Mouse (Mus musculus) forebrain, embryonic 13.5 days (tissue): ENCODE data around the gene Vti1a. TPM values are rescaled to one million over a fixed set of nuclear protein-coding genes. Genes with fewer than 3 reads are reported as not detected.

ENCODE experiments used
- ATAC-seq: fragments of 200-750 bp; cut with Nextera tagmentation; 2 replicates; pipeline ENCODE4 v1.8.0; 2017
- H3K27ac ChIP-seq: fragments of 300-500 bp; sonication (generic); 2 replicates; pipeline ENCODE4 v1.5.1; 2015; ENCODE audit warnings: inconsistent platforms, mild to moderate bottlenecking, moderate library complexity
- H3K27me3 ChIP-seq: fragments of 300-500 bp; sonication (generic); 2 replicates; pipeline ENCODE4 v1.6.1; 2015; ENCODE audit warnings: mild to moderate bottlenecking, inconsistent platforms
- H3K36me3 ChIP-seq: fragments of 300-500 bp; sonication (generic); 2 replicates; pipeline ENCODE4 v1.6.1; 2015; ENCODE audit warnings: mild to moderate bottlenecking, inconsistent platforms; ENCODE audit not compliant: poor library complexity, severe bottlenecking
- H3K4me1 ChIP-seq: fragments of 300-500 bp; sonication (generic); 2 replicates; pipeline ENCODE4 v1.6.1; 2015; ENCODE audit warnings: inconsistent platforms
- H3K4me2 ChIP-seq: fragments of 300-500 bp; sonication (generic); 2 replicates; pipeline ENCODE4 v1.6.1; 2015; ENCODE audit warnings: inconsistent platforms, mild to moderate bottlenecking, moderate library complexity
- H3K4me3 ChIP-seq: fragments of 300-500 bp; sonication (generic); 2 replicates; pipeline ENCODE4 v1.5.1; 2015; ENCODE audit warnings: mild to moderate bottlenecking, inconsistent platforms
- H3K9ac ChIP-seq: fragments of 300-500 bp; sonication (generic); 2 replicates; pipeline ENCODE4 v1.6.1; 2015; ENCODE audit warnings: mild to moderate bottlenecking, inconsistent platforms
- H3K9me3 ChIP-seq: fragments of 300-500 bp; sonication (generic); replicated peaks from 2 replicates; pipeline ENCODE4 v1.6.1; 2016; ENCODE audit warnings: inconsistent platforms
- WGBS: fragments of 180-500 bp; shearing (Covaris S2); methylation state at CpG from one replicate; pipeline ENCODE4 v1.1.7; 2015; 5-methylcytosine and 5-hydroxymethylcytosine counted together
- polyA plus RNA-seq: library from polyadenylated mRNA; unstranded; fragments of >200 nt; fragmentation: Nextera tagmentation; extraction: Ambion mirVana; gene quantifications from 2 replicates; pipeline ENCODE4 v1.2.1, GENCODE M21; 2015

Vti1a gene
- polyA plus RNA-seq, 1 experiment from 2014 or later = 25.8 TPM

DNA sequence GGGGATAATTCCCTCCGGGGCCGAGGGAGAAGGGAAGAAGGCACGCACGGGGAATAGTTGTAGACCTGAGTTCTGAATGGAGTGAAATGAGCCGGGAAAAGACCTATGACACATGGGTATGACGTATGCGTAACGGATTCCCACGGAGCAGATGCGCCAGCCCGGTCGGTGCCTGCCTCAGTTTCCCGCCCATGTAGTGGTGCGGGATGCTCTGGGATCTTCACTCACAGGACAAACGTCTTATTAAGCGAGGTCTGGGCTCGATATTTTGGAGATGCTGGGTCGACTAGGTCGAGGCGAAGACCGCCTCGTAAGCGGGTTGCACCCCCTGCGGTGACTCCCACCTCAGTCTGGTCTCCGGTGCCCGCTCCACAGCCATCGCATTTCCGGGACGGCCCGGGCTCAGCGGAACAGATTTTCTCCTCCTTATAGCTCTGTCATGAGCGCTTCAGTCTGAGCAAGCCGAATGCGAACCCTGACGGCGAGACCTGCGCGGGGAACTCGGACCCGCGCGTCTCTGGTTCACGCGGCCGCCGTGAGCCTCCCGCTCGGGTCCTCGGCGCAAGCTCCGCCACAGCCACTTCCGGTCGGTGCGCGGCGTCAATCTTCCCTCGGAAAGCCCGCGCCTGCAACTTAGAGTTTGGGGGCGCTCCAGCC, 515 bp upstream of the Vti1a start, which contains the start of gene Zdhhc6:
TSS of gene Zdhhc6 (minus strand) at position 581 of the 657 bp plus-strand sequence.
- no peaks in the 10 kb centered on the region for H3K9me3 ChIP-seq
- H3K4me1 ChIP-seq = peaks cover 47% of the 10 kb centered on the region
- H3K27me3 ChIP-seq = no peaks in the 10 kb centered on the region
- WGBS = under 1% methylated on average over 60 of the region's 60 CpGs
- H3K27ac ChIP-seq = peak within 1 kb of the TSS; percentile 68; the same call in 1 of the 2 replicates
- peak within 1 kb of the TSS; percentile 89 for H3K4me2 ChIP-seq
- H3K9ac ChIP-seq = peak within 1 kb of the TSS; percentile 85
- peaks cover 13% of the 10 kb centered on the region for H3K36me3 ChIP-seq
- ATAC-seq = peak; percentile 87
- peak within 1 kb of the TSS; percentile 87 for H3K4me3 ChIP-seq

DNA sequence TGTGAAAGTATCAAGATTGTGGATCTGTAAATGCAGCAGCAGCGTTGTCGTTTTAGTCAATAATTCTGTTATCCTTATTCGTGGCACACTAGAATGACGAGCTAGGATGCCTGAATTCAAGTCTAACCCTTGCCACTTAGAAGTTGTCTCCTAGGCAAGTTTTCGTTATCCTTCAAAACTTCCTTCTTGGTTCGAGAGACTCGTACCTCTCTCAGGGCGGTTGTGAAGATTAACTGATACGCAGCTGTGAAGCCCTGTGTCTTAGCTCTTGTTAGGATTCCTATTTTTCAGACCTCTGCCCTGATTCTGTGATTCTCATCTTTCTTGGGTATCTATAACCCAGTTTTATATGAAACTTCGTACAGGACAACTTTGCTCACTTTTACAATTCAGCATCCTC, 806 bp downstream of the Vti1a start:
- Histone ChIP-seq H3K27ac (no peak overlapping the region), H3K4me1 (peaks cover 47% of the 10 kb centered on the region), H3K4me3 (peak overlapping the region; percentile 87), H3K4me2 (peak overlapping the region; percentile 89), H3K9ac (peak overlapping the region; percentile 85; the same call in 1 of the 2 replicates), H3K36me3 (peaks cover 3% of the 10 kb centered on the region; the same call in 1 of the 2 replicates), H3K27me3 (no peaks in the 10 kb centered on the region), H3K9me3 (no peaks in the 10 kb centered on the region)
- WGBS = 60% methylated on average over 10 of the region's 10 CpGs
- no peak for ATAC-seq

DNA sequence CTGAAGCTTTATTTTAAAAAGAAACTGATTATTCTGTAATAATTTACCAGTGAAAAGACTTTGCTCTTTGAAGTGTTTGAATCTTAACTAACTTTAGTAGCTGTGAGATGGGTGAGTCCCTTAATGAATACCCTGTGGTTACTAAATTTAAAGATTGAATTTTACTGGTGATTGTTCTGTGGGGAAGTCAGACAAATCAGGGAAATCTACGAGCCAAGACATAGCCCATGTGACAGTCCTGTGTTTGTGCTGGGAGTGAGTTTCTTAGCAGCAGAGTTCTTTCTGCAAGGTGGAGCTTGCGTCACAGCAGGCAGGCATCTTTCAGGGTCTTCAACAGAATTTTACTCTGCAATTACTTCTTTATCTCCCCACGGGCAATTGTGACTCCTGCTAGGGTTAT, 2.9 kb downstream of the Vti1a start:
- H3K9ac ChIP-seq = no peak overlapping the region
- 80% methylated on average over 3 of the region's 3 CpGs for WGBS
- H3K4me2 ChIP-seq = no peak overlapping the region
- ATAC-seq = no peak
- H3K27ac ChIP-seq = no peak overlapping the region
- peaks cover 18% of the 10 kb centered on the region for H3K36me3 ChIP-seq
- H3K9me3 ChIP-seq = no peaks in the 10 kb centered on the region
- H3K4me3 ChIP-seq = no peak overlapping the region
- H3K27me3 ChIP-seq = no peaks in the 10 kb centered on the region
- peaks cover 31% of the 10 kb centered on the region for H3K4me1 ChIP-seq

DNA sequence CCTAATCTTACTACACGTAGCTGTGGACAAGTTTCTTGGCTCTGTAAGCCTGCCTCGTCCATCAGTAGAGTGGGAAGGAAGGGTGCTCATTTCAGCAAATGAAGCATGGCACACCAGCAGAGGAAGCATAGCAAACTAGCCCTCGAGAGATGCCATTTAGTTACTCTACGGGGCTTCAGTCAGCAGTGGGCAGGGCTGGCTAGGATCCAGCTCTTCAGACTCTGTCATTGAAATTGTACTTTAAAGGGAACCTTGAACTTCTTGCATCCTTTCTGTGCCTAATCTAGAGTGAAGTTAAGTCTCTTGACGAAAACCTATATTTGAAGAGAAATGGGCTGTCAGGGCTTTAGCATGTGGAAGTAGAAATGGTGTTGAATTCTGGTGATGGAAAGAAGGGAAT, 3.4 kb downstream of the Vti1a start:
- no peak overlapping the region for H3K27ac ChIP-seq
- peaks cover 27% of the 10 kb centered on the region for H3K4me1 ChIP-seq
- no peaks in the 10 kb centered on the region for H3K9me3 ChIP-seq
- no peak for ATAC-seq
- H3K36me3 ChIP-seq = peaks cover 18% of the 10 kb centered on the region
- no peak overlapping the region for H3K4me2 ChIP-seq
- no peaks in the 10 kb centered on the region for H3K27me3 ChIP-seq
- no peak overlapping the region for H3K4me3 ChIP-seq
- 70% methylated on average over 5 of the region's 5 CpGs for WGBS
- H3K9ac ChIP-seq = no peak overlapping the region

DNA sequence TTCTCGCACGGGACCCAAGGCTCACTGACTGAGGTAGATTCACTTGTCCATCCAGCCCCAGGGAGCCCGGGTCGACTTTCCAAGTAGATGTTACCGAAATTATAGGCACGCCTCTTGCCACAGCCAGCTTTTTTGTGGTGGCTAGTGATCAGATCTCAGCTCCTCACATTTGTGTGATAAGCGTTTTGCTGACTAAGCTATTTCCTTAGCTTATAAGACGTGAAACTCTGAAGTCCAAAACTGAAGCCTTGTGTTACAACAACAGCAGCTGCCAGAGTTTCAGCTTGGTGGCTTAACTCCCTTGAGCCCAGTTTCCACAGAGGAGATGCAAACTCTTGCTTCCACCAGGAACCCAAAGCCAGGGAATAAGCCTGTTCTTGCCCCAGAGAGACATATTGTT, 6.5 kb downstream of the Vti1a start:
- Histone ChIP-seq H3K9ac (no peak overlapping the region), H3K27me3 (no peaks in the 10 kb centered on the region), H3K4me2 (no peak overlapping the region), H3K4me1 (0 out of 2 replicates have a peak, but pooled peaks cover 8% of the 10 kb centered on the region), H3K36me3 (peaks cover 18% of the 10 kb centered on the region), H3K4me3 (no peak overlapping the region), H3K27ac (no peak overlapping the region), H3K9me3 (no peaks in the 10 kb centered on the region)
- WGBS = 97% methylated on average over 8 of the region's 8 CpGs
- no peak for ATAC-seq

DNA sequence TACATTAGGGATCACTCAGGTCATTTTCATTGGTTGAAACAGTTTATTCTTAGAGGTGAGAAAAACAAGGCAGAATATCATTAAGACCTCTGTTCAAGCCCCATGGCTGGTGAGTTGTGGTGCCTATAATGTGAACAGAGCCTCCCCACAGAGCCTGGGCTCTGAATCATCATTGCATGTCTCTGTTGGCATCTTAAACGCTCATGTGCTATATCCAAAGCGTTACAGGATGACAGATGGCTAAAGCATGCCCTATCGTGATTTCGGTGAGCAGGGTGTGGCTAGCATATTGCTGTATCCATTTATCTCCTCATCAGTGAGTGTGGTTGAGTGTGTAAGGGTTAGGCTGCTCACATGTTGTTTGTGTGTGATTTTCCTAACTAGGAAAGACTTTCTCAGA, 11.4 kb downstream of the Vti1a start:
- WGBS = 89% methylated on average over 4 of the region's 4 CpGs
- H3K4me1 ChIP-seq = no peaks in the 10 kb centered on the region
- H3K4me2 ChIP-seq = no peak overlapping the region

DNA sequence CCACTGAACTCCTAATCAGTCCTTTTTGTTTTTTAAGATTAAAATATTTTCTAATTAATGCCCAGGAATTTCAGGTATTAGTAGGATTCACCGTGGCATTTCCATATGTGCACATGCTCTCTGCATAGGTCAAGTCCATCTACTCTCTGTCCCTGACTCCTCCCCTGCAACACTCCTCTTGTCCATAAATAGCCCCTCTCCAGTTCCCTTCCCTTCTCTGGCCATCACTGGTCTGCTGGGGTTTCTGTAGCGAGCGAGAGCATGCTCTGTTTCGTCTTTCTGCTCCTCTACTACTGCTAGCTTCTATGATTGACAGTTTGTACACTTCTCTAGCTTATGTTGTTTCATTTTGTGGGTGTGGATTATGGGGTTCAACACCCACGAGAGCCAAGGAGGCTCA, 15.7 kb downstream of the Vti1a start:
- Histone ChIP-seq H3K4me3 (no peak overlapping the region), H3K27me3 (no peaks in the 10 kb centered on the region), H3K27ac (no peak overlapping the region), H3K9ac (no peak overlapping the region), H3K4me1 (peaks cover 3% of the 10 kb centered on the region; the same call in 1 of the 2 replicates), H3K36me3 (peaks cover 22% of the 10 kb centered on the region), H3K9me3 (no peaks in the 10 kb centered on the region), H3K4me2 (no peak overlapping the region)
- 92% methylated on average over 5 of the region's 5 CpGs for WGBS
- no peak for ATAC-seq

More for the DNA sequence above, 11.4 kb downstream of the Vti1a start:
- Histone ChIP-seq H3K36me3 (peaks cover 37% of the 10 kb centered on the region), H3K27ac (no peak overlapping the region), H3K27me3 (no peaks in the 10 kb centered on the region), H3K9ac (no peak overlapping the region), H3K9me3 (no peaks in the 10 kb centered on the region), H3K4me3 (no peak overlapping the region)
- no peak for ATAC-seq

DNA sequence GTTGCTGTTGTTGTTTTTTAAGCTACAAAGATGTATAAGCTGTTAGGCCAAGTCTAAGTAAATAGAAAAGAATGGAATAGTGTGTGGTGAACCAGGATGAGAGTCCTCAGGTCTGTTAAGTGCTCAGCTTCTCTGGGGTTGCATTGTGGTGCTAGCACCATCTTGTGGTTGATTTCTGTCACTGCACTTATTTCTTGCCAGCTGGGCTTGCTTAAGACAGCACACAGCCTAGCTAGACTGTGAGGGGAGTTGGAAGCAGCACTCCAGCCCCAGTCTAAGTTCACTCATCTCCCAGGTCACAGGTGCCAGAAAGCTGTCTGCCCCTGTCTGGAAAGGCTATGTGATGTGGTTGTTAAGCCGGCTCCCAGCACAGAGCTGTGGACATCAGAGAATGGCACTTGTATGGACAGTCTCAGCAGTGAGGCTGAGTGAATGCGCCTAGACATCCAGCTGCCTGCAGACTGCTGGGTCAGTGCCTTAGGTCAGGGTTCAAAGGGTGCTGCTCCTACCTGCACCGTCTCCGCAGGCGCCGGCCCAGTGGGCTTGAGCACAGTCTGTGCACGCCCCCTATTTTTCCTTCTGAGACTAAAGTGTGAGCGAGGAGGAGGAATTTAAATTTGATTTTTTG, 16.7 kb downstream of the Vti1a start:
- H3K4me3 ChIP-seq = no peak overlapping the region
- H3K4me2 ChIP-seq = no peak overlapping the region
- 94% methylated on average over 8 of the region's 8 CpGs for WGBS
- H3K27me3 ChIP-seq = no peaks in the 10 kb centered on the region
- no peak overlapping the region for H3K9ac ChIP-seq
- peak; percentile 78 for ATAC-seq
- H3K9me3 ChIP-seq = no peaks in the 10 kb centered on the region
- no peak overlapping the region for H3K27ac ChIP-seq
- peaks cover 22% of the 10 kb centered on the region for H3K36me3 ChIP-seq
- peaks cover 6% of the 10 kb centered on the region; the same call in 1 of the 2 replicates for H3K4me1 ChIP-seq

DNA sequence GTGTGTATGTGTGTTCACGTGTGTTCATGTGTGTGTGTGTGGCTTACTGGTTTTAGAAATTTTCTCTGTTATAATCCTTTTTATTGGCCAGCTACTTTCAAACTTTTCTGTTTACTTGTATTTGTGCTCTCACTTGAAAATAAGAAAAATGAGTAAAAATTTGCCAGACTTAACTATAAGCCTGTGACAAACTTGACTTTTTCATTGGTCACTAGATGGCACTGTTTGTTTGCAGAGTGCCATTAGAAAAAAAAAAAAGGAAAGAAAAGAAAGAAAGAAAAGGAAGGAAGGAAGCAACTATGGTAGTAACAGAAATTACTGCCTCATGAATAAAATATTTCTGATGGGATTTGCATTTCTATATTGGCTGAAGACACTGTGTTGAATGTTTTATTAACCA, 19.8 kb downstream of the Vti1a start:
- Histone ChIP-seq H3K27ac (no peak overlapping the region), H3K4me3 (no peak overlapping the region), H3K36me3 (peaks cover 3% of the 10 kb centered on the region; the same call in 1 of the 2 replicates), H3K9me3 (no peaks in the 10 kb centered on the region), H3K4me2 (no peak overlapping the region), H3K9ac (no peak overlapping the region), H3K27me3 (no peaks in the 10 kb centered on the region), H3K4me1 (peaks cover 6% of the 10 kb centered on the region; the same call in 1 of the 2 replicates)
- 97% methylated on average over 1 of the region's 1 CpGs for WGBS
- no peak for ATAC-seq

DNA sequence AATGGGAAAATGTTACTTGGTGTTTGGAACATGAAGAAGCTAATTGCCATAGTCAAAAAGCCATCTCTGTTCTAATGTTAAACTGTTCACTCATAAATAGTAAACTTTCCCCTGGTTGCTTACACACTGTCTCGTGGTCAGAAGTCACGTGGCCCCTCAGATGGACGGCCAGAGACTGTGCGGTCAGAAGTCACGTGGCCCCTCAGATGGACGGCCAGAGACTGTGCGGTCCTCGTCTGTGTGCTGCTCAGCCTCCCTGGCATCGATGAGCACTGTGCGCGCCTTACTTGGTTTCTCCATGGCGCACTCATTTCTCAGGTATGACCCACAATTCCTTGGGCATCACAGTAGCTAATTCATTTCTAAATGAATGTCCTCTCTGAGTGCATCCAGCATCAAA, 20.3 kb downstream of the Vti1a start:
- no peak for ATAC-seq
- Histone ChIP-seq H3K36me3 (peaks cover 1% of the 10 kb centered on the region; the same call in 1 of the 2 replicates), H3K4me2 (no peak overlapping the region), H3K9ac (no peak overlapping the region), H3K4me1 (peaks cover 6% of the 10 kb centered on the region; the same call in 1 of the 2 replicates), H3K27ac (no peak overlapping the region), H3K27me3 (no peaks in the 10 kb centered on the region), H3K9me3 (no peaks in the 10 kb centered on the region), H3K4me3 (no peak overlapping the region)
- 86% methylated on average over 12 of the region's 12 CpGs for WGBS

DNA sequence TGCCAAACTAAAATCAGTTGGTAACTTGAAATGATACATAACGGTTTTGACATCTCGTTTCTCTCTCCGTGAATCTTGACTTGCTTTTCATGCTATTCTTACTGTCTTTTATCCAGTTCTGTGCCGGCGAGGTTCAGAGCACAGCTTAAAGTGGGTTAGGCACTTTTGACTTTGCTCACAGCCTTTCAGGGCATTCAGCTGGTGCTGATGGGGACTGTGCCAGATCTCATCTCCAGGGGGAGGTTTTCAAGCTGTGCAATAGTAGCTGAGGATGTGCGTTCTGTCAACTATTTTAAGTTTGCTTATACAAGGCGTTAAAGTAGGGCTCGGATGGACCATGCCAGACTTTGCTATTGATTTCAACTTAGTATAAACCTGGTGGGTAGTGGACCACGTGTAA, 21.0 kb downstream of the Vti1a start:
- no peak for ATAC-seq
- H3K9ac ChIP-seq = no peak overlapping the region; the same call in 1 of the 2 replicates
- 75% methylated on average over 9 of the region's 9 CpGs for WGBS
- no peaks in the 10 kb centered on the region for H3K27me3 ChIP-seq
- H3K4me3 ChIP-seq = no peak overlapping the region
- peaks cover 6% of the 10 kb centered on the region; the same call in 1 of the 2 replicates for H3K4me1 ChIP-seq
- H3K4me2 ChIP-seq = no peak overlapping the region
- no peaks in the 10 kb centered on the region for H3K9me3 ChIP-seq
- no peak overlapping the region; the same call in 1 of the 2 replicates for H3K27ac ChIP-seq
- no peaks in the 10 kb centered on the region for H3K36me3 ChIP-seq

DNA sequence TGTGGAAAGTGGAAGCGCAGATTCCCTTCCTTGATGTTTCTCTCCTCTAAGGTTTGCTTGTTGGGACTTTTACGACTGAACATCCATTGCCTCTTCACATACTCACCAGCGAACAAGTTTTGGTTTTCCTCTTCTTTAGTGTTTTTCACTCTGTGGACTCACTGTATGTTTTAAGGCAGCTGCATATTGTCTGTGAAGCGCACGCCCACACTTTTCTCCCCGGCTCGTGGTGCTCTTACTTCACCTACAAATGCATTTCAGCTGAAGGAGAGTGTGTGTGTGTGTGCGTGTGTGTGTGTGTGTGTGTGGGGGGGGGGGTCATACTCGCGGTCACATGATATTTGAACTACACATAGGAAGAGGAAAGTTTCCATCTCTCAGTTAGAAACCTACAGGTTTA, 21.6 kb downstream of the Vti1a start:
- no peaks in the 10 kb centered on the region for H3K36me3 ChIP-seq
- no peak overlapping the region for H3K9ac ChIP-seq
- H3K4me2 ChIP-seq = no peak overlapping the region
- no peaks in the 10 kb centered on the region for H3K9me3 ChIP-seq
- ATAC-seq = no peak
- H3K27ac ChIP-seq = no peak overlapping the region
- H3K4me3 ChIP-seq = no peak overlapping the region
- 89% methylated on average over 10 of the region's 10 CpGs for WGBS
- H3K27me3 ChIP-seq = no peaks in the 10 kb centered on the region
- peaks cover 6% of the 10 kb centered on the region; the same call in 1 of the 2 replicates for H3K4me1 ChIP-seq
